Mouse (Mus musculus) left cerebral cortex, adult 2 months (tissue): ENCODE measurements around the gene Rundc3a. TPM values are rescaled to one million over a fixed set of nuclear protein-coding genes. Genes with fewer than 3 reads are reported as not detected.
A peak's percentile ranks its signal among the peaks of the same experiment; 100 is the strongest.

ENCODE experiments used
- DNase-seq, 2 experiments: peaks; one replicate each; pipeline ENCODE4 v3.0.0; 2021 to 2022; ENCODE audit warnings: low spot score in 2 of 2, mixed read lengths in 1 of 2; ENCODE audit errors: extremely low spot score in 1 of 2
- H3K27ac ChIP-seq: fragments of 200-600 bp; 2 replicates; pipeline ENCODE4 v1.8.1; 2022
- H3K4me3 ChIP-seq: fragments of 200-600 bp; 2 replicates; pipeline ENCODE4 v1.8.1; 2022
- CTCF ChIP-seq: fragments of 200-600 bp; IDR thresholded peaks from 2 replicates; pipeline ENCODE4 v1.8.1; 2022; ENCODE audit warnings: antibody characterized with exemption, mild to moderate bottlenecking, moderate library complexity
- intact Hi-C: fragments of 180-260 bp; cut with DNase I; formaldehyde crosslinking; loops from one replicate; pipeline ENCODE4 v1.15.1; 2025
- total RNA-seq, 2 experiments: library from RNA; stranded (reverse); gene quantifications; 2 replicates each; pipeline ENCODE4 v1.2.3; 2021

The Rundc3a gene
- total RNA-seq, 2 experiments from 2014 or later, result 505 to 522 TPM

DNA sequence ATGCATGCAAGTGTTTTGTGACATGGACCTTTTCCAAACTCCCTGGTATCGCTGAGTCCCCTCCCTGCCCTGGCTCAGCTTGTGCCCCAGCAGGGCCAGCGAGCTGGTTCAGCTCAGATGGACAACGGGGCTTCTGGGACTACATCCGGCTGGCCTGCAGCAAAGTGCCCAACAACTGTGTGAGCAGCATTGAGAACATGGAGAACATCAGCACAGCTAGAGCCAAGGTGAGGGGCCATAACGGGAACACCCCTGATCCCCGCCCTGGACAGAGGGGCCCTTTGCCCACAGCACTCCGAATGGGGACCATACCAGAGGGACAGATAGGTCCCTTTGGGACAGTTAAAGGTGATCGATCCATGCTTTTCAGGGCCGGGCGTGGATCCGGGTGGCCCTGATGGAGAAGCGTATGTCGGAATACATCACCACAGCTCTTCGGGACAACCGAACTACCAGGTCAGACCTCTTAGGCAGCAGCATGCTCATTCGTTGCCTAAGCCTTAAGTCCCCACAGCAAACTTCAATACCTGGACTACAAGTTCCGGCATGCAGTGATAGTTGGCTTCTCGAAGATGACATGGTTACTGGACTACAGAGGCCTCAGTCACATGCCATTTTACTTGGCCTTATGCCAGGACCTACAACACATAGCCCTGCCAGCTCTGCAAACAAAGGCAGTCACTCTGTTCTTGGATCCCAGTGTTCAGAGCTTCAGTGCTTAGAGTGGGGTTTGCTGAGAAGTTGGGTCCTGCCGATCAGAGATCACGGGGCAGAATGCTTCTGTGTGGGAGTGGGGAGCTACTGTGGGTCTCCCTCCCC lies 5.0 kb downstream of the Rundc3a start:
- intact Hi-C loops, result no loop called here
- Histone ChIP-seq H3K27ac (peak overlapping the region; percentile 12; the same call in 1 of the 2 replicates), H3K4me3 (no peak overlapping the region)
- TF ChIP-seq CTCF, result no peak
- DNase-seq, result peak in 1 of 2 experiments; percentile 28

DNA sequence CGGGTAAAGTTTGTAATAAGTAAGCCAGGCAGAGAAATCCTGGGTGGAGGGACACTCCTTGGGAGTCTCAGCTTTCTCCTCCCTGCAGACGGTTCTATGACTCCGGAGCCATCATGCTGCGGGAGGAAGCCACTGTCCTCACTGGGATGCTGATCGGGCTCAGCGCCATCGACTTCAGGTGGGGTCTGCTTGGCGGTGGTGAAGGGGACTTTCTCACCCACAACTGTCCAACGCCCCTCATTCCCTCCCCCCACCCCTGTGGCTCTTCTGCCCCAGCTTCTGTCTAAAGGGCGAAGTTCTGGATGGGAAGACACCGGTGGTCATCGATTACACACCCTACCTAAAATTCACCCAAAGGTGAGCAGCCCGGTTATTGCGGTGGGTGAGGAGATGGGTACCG lies 5.9 kb downstream of the Rundc3a start:
- no peak for TF ChIP-seq CTCF
- intact Hi-C loops, result no loop called here
- DNase-seq, result no peak
- H3K27ac ChIP-seq, result no peak overlapping the region; the same call in 1 of the 2 replicates
- no peak overlapping the region for H3K4me3 ChIP-seq

DNA sequence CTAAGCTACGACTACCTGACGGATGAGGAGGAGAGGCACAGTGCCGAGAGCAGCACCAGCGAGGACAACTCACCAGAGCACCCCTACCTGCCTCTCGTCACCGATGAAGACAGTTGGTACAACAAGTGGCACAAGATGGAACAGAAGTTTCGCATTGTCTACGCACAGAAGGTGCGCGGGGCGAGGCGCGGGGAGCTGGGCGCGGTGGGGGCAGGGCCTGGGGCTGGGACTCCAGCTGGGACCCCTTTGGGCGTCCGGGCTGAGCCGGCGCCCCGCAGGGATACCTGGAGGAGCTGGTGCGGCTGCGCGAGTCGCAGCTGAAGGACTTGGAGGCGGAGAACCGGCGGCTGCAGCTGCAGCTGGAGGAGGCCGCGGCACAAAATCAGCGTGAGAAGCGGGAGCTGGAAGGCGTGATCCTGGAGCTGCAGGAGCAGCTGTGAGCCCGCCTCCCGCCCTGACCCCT lies 6.4 kb downstream of the Rundc3a start:
- Histone ChIP-seq H3K27ac (no peak overlapping the region), H3K4me3 (no peak overlapping the region)
- intact Hi-C loops, result no loop called here
- peak in 1 of 2 experiments; percentile 48 for DNase-seq
- no peak for TF ChIP-seq CTCF

DNA sequence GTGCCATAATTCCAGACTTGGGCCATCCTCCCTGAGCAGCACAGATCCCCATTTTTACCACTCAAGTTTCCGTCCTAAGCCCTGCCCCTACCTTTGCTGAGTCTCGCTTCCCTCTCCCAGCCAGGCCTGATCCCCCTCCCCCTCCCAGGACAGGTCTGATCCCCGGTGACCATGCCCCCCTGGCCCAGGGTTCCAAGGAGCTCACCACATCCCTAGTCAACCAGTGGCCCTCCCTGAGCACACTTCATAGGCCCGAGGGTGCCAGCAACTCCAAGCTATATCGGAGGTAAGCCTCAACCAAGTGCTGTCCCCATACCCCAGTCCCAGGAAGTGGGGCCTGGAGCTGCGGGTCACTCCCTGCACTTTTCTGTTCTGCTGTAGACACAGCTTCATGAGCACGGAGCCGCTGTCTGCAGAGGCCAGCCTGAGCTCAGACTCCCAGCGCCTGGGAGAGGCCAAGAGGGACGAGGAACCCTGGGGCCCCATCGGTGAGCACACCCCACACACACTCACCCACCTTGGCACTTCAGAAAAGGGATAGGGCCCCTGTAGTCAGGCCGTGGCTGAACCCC lies 7.4 kb downstream of the Rundc3a start:
- Histone ChIP-seq H3K4me3 (no peak overlapping the region), H3K27ac (no peak overlapping the region)
- intact Hi-C loops, result no loop called here
- DNase-seq, result no peak
- TF ChIP-seq CTCF, result no peak

DNA sequence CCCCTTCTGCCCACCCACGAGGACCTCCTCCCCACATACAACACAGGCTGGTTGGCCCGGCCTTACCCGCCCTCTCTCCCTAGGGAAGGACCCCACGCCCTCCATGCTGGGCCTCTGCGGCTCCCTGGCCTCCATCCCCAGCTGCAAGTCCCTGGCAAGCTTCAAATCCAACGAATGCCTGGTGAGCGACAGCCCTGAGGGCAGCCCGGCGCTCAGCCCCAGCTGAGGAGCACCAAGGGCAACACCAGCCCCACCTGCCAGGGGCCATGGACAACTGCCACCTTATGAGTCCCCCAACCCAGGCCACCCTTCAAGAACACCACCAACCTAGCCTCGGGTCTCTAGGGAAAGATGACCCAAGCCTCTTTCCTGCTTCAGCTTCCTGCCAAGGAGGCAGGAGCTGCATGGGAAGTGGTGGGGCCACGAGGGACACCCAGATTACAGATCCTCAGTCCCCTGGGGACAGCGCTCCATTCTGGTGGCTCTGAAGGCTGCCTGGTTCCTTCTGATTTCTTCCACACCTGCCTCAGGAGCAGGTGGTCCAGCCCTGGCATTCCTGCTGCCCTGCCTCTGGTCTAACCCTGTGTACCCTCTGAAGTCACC lies 8.8 kb downstream of the Rundc3a start:
- peak in 1 of 2 experiments; percentile 13 for DNase-seq
- TF ChIP-seq CTCF, result no peak
- Histone ChIP-seq H3K27ac (no peak overlapping the region), H3K4me3 (no peak overlapping the region)
- intact Hi-C loops, result no loop called here

DNA sequence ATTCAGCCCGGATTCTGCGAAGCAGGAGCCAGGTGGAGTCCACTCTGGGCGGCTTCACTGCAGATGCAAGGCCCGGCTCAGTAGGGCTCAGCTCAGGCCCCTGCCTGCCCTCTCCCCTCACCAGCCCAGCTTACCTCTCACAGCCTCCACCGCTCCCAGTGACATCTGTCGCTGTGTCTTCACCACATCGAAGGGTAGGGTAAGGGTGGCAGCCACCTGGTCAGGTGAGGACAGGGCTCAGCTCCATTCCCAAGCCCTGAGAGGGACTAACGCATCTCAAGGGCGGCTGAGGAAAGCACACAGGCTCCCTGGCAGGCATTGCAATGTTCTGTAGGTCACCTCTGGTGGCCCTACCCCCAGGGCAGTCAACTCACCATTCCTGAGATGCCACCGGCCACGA lies 10.5 kb downstream of the Rundc3a start:
- intact Hi-C loops, result no loop called here
- no peak for DNase-seq
- H3K27ac ChIP-seq, result no peak overlapping the region
- no peak overlapping the region for H3K4me3 ChIP-seq
- TF ChIP-seq CTCF, result no peak

DNA sequence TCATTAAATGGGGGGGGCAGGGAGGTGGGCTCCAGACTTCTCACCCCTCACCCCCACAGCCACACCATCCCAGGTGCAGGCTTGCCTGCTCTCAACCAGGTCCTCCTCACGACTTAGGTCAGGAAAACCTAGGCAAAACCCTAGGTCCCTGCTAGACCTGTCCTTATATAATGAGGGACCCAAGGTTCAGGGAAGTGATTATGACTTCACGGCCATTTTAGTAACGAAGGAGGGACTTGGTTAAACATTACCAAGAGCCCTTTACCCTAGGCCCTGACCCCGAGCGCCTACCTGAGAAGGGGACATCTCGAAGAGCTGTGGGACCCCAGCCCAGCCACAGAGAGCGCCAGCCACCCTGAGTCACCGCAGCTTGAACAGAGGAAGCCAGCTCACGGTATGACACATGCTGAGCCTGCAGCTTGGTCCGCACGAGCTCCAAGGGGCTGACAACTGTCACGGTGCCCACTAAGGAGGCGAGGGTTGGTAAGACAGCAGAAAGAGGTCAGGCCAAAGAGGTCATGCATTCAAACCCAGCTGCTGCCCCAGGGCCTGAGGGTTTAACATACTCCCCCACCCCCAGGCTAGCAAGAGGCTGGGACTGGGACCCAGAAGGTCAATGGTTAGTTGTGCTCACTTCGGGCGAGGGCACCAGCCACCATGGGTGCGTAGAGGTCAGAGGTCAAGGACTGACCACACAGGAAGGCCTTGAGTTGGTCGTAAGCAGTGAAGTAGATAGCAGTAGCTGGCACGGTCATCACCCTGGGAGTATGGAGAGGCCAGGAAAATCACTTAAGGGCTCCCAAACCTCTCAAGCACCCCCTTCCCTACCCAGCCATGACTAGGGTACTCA lies 11.2 kb downstream of the Rundc3a start:
- peak in 1 of 2 experiments; percentile 10 for DNase-seq
- intact Hi-C loops, result no loop called here
- Histone ChIP-seq H3K4me3 (no peak overlapping the region), H3K27ac (peak overlapping the region; percentile 32)
- TF ChIP-seq CTCF, result no peak

DNA sequence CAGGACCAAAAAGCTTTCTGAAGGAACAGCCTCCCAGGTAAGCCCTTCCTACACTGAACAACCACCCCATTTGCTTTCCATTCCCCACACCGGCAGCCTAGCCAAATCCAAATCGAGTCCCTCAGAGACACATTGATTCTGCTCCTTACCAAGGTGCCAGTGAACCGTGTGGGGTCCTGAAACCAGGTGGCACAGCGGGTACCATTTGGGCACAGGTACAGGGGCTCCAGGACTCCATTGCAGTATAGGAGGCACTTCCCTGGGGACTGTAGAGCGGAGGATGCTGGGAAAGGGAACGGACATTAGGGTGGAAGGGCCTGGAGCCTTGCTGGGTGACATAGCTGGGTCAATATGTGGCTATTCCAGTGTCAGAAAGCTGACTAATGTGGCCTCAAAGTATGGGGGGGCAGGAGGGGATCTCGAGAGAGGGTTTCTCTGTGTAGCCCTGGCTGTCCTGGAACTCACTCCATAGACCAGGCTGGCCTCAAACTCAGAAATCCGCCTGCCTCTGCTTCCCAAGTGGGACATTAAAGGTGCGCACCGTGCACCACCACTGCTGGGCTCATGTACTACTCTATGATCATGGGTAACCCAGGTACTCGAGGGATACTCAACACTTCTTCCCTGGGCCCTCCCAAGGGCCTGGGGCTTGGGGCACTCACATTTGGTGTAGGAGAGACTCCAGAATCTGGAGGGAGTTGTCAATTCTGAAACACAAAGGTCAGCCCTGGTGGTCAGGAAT lies 12.5 kb downstream of the Rundc3a start:
- no peak for DNase-seq
- TF ChIP-seq CTCF, result no peak
- Histone ChIP-seq H3K4me3 (peak overlapping the region; percentile 80), H3K27ac (peak overlapping the region; percentile 90; the same call in 1 of the 2 replicates)
- intact Hi-C loops, result no loop called here

DNA sequence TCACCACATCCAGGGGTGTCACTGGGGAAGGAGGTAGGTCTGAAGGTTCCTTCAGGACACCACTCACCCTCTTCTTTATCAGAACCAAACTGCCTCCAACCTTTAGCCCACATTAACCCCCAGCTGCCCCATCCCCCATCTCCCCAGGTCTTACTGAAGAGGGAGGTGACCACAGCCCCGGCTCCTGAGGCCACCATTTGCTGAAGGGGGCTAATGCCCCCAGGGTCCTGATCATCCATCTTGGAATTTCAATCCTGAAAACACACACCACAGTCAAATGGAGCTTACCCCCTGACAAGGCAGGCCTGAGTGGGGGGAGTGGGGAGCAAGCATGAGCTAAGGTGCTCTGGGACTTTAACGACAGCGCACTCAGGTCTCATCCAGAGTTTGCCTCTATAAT lies 13.2 kb downstream of the Rundc3a start:
- DNase-seq, result no peak
- Histone ChIP-seq H3K27ac (peak overlapping the region; percentile 90), H3K4me3 (peak overlapping the region; percentile 80)
- intact Hi-C loops, result no loop called here
- no peak for TF ChIP-seq CTCF

DNA sequence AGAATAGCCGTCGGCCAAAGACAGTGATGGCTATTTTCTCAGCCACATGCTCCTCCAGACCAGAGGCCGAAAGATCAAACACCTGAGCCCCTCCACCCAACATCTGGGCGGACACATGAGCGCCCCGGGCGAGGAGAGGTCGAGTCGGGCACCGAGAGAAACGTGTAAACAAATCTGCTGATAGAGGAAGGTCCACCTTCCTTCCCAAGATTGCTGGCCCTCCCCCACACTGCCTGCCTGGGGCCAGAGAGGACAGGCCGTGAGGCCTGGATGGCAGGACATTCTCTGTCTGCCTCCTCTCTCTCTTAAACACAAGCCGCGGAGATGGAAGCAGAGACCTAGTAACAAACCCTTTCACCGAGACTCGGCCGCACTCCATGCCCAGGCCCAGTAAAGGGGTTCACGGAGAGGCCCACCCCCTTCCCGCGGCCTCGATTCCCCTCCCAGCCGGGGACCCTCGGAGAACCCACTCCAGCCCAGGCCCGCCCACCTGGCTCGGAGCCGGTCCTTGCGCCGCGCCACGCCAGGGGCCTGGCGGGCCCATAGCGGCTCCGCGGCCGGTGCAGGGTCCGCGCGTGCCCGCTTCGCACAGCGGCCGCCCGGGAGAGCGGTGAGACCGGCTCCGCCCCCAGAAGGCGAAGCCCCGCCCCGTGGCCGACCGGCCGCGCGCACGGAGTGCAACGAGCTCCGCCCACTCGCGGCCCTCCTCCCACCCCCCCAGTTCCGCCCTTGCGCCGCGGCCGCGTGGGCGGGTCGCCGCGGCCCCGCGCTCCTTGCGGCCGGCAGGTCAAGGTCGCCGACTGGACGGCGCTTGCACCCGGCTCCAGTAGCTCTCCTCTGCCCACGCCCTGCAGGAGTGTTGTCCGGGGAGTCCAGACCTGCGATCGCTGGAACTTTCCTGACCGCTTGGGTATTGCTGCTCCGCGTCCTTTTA lies 14.0 kb downstream of the Rundc3a start:
- peak; percentile 89 to 90 for DNase-seq
- TF ChIP-seq CTCF, result no peak
- intact Hi-C loops, result no loop called here
- Histone ChIP-seq H3K4me3 (peak overlapping the region; percentile 80), H3K27ac (peak overlapping the region; percentile 93)
